Mouse (Mus musculus) embryonic facial prominence, embryonic 14.5 days (tissue): ENCODE measurements at regions not wholly inside any gene's neighbourhood (a gene's known extent, or its start where the extent isn't known, plus 50 kb on each side); places are given as distances from the start of the nearest gene placed in this dataset.

ENCODE experiments used
- ATAC-seq: fragments of 200-750 bp; cut with Nextera tagmentation; 2 replicates; pipeline ENCODE4 v1.8.0; 2017; ENCODE audit warnings: low read depth, moderate number of reproducible peaks, moderate TSS enrichment
- DNase-seq: peaks from one replicate; pipeline ENCODE4 v3.0.0-alpha.2; 2015; ENCODE audit warnings: low spot score
- H3K27ac ChIP-seq: fragments of 300-500 bp; sonication (generic); replicated peaks from 2 replicates; pipeline ENCODE4 v1.5.1; 2014; ENCODE audit warnings: low read depth, mild to moderate bottlenecking, low read length, moderate library complexity
- H3K27me3 ChIP-seq: fragments of 300-500 bp; sonication (generic); replicated peaks from 2 replicates; pipeline ENCODE4 v1.6.1; 2014; ENCODE audit warnings: low read length; ENCODE audit not compliant: control insufficient read depth, insufficient read depth
- H3K36me3 ChIP-seq: fragments of 300-500 bp; sonication (generic); 2 replicates; pipeline ENCODE4 v1.6.1; 2014; ENCODE audit warnings: low read length, mixed read lengths; ENCODE audit not compliant: control insufficient read depth, insufficient read depth
- H3K4me1 ChIP-seq: fragments of 300-500 bp; sonication (generic); 2 replicates; pipeline ENCODE4 v1.6.1; 2014; ENCODE audit warnings: antibody characterized with exemption, low read length; ENCODE audit not compliant: control insufficient read depth, insufficient read depth
- H3K4me2 ChIP-seq: fragments of 300-500 bp; sonication (generic); 2 replicates; pipeline ENCODE4 v1.6.1; 2014; ENCODE audit warnings: low read depth, mild to moderate bottlenecking, low read length, moderate library complexity, mixed read lengths
- H3K4me3 ChIP-seq: fragments of 300-500 bp; sonication (generic); 2 replicates; pipeline ENCODE4 v1.5.1; 2014; ENCODE audit warnings: low read depth, mild to moderate bottlenecking, low read length
- H3K9ac ChIP-seq: fragments of 300-500 bp; sonication (generic); 2 replicates; pipeline ENCODE4 v1.6.1; 2014; ENCODE audit warnings: low read depth, mild to moderate bottlenecking, low read length, moderate library complexity, mixed read lengths
- H3K9me3 ChIP-seq: fragments of 300-500 bp; sonication (generic); 2 replicates; pipeline ENCODE4 v1.6.1; 2016; ENCODE audit warnings: low read length; ENCODE audit not compliant: control insufficient read depth
- WGBS: fragments of 180-500 bp; shearing (Covaris S2); extraction: QIAGEN DNeasy Blood & Tissue Kit; methylation state at CpG from one replicate; pipeline ENCODE4 v1.1.7; 2014; 5-methylcytosine and 5-hydroxymethylcytosine counted together

DNA sequence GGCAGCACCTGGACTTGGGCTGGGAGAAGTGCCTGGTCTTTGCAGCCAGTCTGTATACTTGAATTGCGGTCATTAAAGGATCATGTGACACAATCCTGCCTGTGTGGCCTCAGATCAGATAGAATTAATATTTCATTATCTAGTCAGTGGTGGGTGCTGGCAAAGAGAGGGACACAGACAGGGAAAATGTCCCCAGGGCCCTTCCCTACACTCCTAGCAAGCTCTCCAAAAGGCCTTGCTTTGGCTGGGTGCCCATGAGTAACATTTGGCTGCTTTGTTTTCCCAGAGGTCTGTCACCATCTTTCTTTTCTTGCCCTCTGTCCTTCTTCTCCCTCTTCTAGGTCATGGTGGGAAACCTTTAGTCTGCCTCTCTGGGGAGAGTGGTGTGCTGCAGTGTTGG, 260.3 kb downstream of the Bcl11a start:
- Histone ChIP-seq H3K4me1 (peaks cover 3% of the 10 kb centered on the region; the same call in 1 of the 2 replicates), H3K9ac (no peak overlapping the region), H3K4me2 (no peak overlapping the region), H3K27ac (no peak overlapping the region), H3K27me3 (no peaks in the 10 kb centered on the region), H3K4me3 (no peak overlapping the region), H3K9me3 (no peaks in the 10 kb centered on the region), H3K36me3 (no peaks in the 10 kb centered on the region)
- 92% methylated on average over 1 of the region's 1 CpGs for WGBS
- no peak for DNase-seq
- ATAC-seq: no peak

DNA sequence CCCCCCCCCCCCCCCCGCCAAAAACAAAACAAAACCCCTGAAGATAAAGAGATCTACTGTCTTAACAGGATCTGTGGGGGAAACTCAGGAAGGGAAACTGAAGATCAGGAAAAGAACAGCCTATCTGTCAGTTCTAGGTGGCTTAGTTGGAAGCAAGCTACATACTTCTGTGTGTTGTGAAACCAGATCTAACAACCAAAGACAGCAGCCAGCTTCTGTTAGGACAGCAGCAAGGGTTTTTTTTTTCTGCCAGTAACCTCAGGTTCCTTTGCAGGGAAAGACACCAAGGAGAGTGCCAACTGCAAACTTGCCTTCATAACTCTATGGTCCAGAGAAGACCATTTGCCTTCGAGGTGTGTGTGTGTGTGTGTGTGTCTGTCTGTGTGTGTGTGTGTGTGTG, 261.2 kb downstream of the Bcl11a start:
- no peak overlapping the region for H3K27ac ChIP-seq
- DNase-seq: no peak
- ATAC-seq: no peak
- no peaks in the 10 kb centered on the region for H3K36me3 ChIP-seq
- H3K4me1 ChIP-seq: peaks cover 3% of the 10 kb centered on the region; the same call in 1 of the 2 replicates
- WGBS: 33% methylated on average over 2 of the region's 2 CpGs
- H3K9me3 ChIP-seq: no peaks in the 10 kb centered on the region
- H3K9ac ChIP-seq: no peak overlapping the region
- H3K4me3 ChIP-seq: no peak overlapping the region
- H3K27me3 ChIP-seq: no peaks in the 10 kb centered on the region
- no peak overlapping the region for H3K4me2 ChIP-seq

DNA sequence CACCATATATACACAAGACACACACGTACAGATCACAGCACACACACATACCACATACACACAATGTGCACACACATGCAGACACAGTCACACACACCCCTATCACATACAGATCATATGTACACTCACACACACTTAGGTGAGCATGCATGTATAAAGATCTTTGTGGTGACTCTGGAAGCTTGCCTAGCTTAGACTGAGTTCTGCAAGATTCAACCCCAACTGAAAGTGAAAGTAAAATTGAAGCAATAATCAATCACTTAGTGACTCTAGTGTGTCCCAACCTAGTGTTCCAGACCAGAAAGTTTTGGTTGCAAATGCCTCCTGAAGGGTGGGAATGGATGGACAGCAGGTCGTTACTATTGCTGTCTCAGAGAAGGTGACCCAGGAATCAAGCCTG, 262.8 kb downstream of the Bcl11a start:
- Histone ChIP-seq H3K4me1 (peaks cover 3% of the 10 kb centered on the region; the same call in 1 of the 2 replicates), H3K9me3 (no peaks in the 10 kb centered on the region), H3K27ac (no peak overlapping the region), H3K4me3 (no peak overlapping the region), H3K9ac (no peak overlapping the region), H3K4me2 (no peak overlapping the region), H3K27me3 (no peaks in the 10 kb centered on the region), H3K36me3 (no peaks in the 10 kb centered on the region)
- DNase-seq: no peak
- WGBS: 64% methylated on average over 2 of the region's 2 CpGs
- ATAC-seq: no peak

DNA sequence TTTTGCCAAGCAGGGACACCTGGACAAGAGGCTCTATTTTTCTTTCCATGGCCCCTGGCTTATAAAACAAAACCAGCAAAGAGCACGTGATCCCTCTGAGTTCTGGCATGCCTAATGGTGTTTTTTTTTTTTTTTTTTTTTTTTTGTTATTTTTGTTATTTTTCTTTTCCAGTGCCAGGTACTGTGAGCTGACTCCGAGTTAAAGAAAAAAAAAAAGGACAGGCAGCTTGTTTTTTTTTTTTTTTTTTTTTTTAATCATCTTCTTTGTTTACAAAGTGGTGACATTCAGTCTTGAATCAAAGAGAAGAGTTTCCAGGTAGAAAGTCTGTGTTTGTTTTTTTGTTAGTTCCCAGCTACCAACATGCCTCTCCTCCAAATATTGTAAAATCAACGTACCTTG, 263.8 kb downstream of the Bcl11a start:
- Histone ChIP-seq H3K9me3 (no peaks in the 10 kb centered on the region), H3K4me1 (peaks cover 3% of the 10 kb centered on the region; the same call in 1 of the 2 replicates), H3K27ac (no peak overlapping the region), H3K9ac (no peak overlapping the region), H3K36me3 (no peaks in the 10 kb centered on the region), H3K4me2 (no peak overlapping the region), H3K4me3 (no peak overlapping the region), H3K27me3 (no peaks in the 10 kb centered on the region)
- DNase-seq (no peak), ATAC-seq (no peak)
- 44% methylated on average over 3 of the region's 3 CpGs for WGBS

DNA sequence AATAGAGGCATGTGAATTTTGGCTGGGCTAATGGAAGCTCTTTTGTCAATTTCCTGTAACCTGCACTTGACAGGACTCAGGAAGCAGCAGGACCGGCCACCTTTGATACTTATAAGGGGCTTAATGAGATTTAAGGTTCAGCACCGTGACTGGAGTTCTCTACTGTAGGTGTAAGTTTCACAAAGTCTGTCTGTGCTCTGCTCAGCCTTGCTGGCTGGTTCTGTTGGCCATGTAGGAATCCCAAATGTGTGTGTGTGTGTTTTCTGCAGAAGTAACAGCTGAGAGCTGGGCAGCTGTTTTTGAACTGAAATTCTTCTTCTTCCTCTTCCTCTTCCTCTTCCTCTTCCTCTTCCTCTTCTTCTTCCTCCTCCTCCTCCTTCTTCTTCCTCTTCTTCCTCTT, 264.3 kb downstream of the Bcl11a start:
- Histone ChIP-seq H3K4me2 (no peak overlapping the region), H3K4me1 (peaks cover 6% of the 10 kb centered on the region; the same call in 1 of the 2 replicates), H3K27me3 (no peaks in the 10 kb centered on the region), H3K9me3 (no peaks in the 10 kb centered on the region), H3K9ac (no peak overlapping the region), H3K27ac (no peak overlapping the region), H3K36me3 (no peaks in the 10 kb centered on the region), H3K4me3 (no peak overlapping the region)
- DNase-seq: peak; percentile 60
- WGBS: 13% methylated on average over 2 of the region's 2 CpGs
- ATAC-seq: peak; percentile 58; the same call in 1 of the 2 replicates

DNA sequence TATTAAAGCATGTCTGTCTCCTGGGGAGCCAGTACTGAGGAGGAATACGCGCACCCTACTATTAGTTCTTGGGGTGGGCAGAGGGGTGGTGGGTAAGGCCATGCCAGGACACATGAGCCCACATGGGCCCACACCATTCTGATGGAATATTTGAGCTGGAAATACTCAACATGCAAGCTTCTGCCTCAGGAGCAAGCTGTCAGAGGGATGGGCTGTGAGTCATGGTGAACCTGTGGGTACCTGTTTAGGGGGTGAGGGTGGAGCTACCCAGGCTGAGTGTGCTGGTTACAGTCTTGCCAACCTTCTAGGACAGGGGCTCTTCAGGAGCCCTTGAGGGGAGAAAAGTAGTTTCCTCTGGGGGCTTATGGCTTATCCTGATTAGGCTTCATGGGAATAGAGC, 264.9 kb downstream of the Bcl11a start:
- no peak overlapping the region for H3K4me2 ChIP-seq
- 76% methylated on average over 2 of the region's 2 CpGs for WGBS
- H3K36me3 ChIP-seq: no peaks in the 10 kb centered on the region
- H3K4me3 ChIP-seq: no peak overlapping the region
- H3K9me3 ChIP-seq: no peaks in the 10 kb centered on the region
- no peak overlapping the region for H3K27ac ChIP-seq
- no peaks in the 10 kb centered on the region for H3K27me3 ChIP-seq
- DNase-seq: peak; percentile 23
- no peak overlapping the region for H3K9ac ChIP-seq
- H3K4me1 ChIP-seq: peaks cover 10% of the 10 kb centered on the region; the same call in 1 of the 2 replicates
- ATAC-seq: peak; percentile 35; the same call in 1 of the 2 replicates

DNA sequence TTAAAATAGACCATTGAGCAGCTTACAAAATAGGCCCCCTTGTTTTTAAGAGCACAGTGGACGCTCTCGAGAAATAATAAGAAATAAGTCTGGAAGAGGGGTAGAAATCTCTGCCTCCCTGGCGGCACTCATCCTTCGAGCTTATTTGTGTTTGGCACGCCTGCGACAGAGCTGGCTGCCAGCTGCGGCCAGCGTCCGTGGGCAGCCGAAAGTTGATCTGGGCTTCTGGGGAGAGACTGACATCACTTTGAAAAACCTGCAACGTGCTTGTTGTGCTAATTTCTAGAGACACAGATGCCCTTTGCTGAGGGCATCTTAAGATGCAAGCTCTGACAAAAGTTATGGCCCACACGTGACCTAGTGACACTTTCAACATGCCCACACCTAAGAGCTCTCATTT, 269.4 kb downstream of the Bcl11a start:
- no peak overlapping the region for H3K9ac ChIP-seq
- no peak overlapping the region for H3K4me3 ChIP-seq
- no peaks in the 10 kb centered on the region for H3K9me3 ChIP-seq
- no peaks in the 10 kb centered on the region for H3K27me3 ChIP-seq
- no peak overlapping the region for H3K4me2 ChIP-seq
- ATAC-seq (no peak), DNase-seq (peak; percentile 30)
- H3K36me3 ChIP-seq: no peaks in the 10 kb centered on the region
- 25% methylated on average over 12 of the region's 12 CpGs for WGBS
- H3K4me1 ChIP-seq: peaks cover 7% of the 10 kb centered on the region; the same call in 1 of the 2 replicates
- H3K27ac ChIP-seq: no peak overlapping the region

DNA sequence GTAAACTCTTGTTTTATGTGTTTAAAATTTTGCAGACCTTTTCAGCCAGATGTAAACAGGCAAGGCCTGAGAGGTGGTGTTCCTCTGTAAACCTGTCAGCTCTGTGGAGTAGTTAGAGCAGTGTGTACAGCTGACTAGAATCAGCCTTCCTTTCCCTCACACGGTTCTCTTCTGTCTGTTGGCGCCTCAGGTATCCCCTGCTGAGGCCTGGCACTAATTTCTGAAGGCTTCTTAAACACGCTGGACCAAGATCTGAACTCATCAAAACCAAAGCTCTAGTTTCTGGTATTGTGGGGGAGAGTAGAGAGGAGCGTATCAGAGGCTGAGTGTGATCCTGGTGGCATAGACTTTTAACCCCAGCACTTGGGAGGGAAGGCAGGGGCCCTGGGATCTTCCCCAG, 270.9 kb downstream of the Bcl11a start:
- Histone ChIP-seq H3K36me3 (no peaks in the 10 kb centered on the region), H3K9me3 (no peaks in the 10 kb centered on the region), H3K4me1 (peaks cover 7% of the 10 kb centered on the region; the same call in 1 of the 2 replicates), H3K4me3 (no peak overlapping the region), H3K27ac (no peak overlapping the region), H3K4me2 (no peak overlapping the region), H3K9ac (no peak overlapping the region), H3K27me3 (no peaks in the 10 kb centered on the region)
- WGBS: 62% methylated on average over 4 of the region's 4 CpGs
- DNase-seq (no peak), ATAC-seq (no peak)

DNA sequence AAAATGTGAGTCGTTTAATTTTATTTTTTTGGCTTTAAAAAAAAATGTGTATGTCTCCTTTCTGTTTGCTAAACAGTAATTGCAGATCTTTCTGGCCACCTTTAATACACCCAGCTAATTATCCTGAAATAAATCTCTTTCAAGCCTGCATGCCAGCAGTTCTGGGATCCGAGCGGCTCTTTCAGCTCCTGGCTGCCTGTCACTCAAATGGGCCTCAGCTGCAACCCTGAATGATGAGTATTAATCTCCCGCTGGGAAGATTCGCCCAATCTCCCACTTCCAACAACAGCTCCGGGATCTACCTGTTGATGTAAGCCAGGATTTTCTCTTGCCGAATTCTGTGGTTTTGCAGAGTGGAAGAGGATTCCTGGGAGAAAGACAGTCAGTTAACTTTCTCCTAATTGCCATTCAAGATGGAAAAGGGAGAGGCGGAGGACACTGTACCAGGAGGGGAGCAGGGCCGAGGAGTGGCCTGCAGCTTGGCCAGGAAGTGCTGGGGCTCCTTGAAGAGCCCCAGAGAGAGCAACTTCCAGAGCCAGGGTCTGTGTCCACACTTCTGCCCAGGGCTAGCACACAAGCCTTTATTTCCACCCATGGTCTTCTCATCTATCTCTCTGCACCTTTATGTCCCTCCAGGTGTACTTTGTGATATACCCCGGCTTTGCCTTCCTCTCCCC, 272.2 kb downstream of the Bcl11a start:
- WGBS: 27% methylated on average over 10 of the region's 10 CpGs
- ATAC-seq (no peak), DNase-seq (peak; percentile 32)
- H3K27ac ChIP-seq: no peak overlapping the region
- H3K4me3 ChIP-seq: no peak overlapping the region
- H3K9me3 ChIP-seq: no peaks in the 10 kb centered on the region
- no peaks in the 10 kb centered on the region for H3K36me3 ChIP-seq
- peaks cover 7% of the 10 kb centered on the region; the same call in 1 of the 2 replicates for H3K4me1 ChIP-seq
- no peak overlapping the region for H3K9ac ChIP-seq
- no peak overlapping the region for H3K4me2 ChIP-seq
- no peaks in the 10 kb centered on the region for H3K27me3 ChIP-seq
